In genomic region chr17:61033544-61034251, GRCm38 (mm10) we compare ENCODE assay signal across 31 mouse cellular contexts.
DNase-seq lines count a peak whose midpoint lies in the region; ATAC-seq lines count a peak whose summit lies in the region.
"Had no signal": no experiment of that assay in that cellular context is flagged by ENCODE, and none has a peak within 500 bp of the region (broad histone marks: within the 10 kb centered on the region; RNA-seq: fewer than 3 reads in every experiment).

No protein-coding gene starts in this region.

- H3K9ac ChIP-seq in forebrain, embryonic 11.5 days (ENCODE audit: low read length) = no peak overlapping the region
- H3K9ac ChIP-seq in midbrain, embryonic 12.5 days (replicated peaks) = no peak overlapping the region
- H3K9ac ChIP-seq: embryonic facial prominence, embryonic 13.5 days; hindbrain, embryonic 13.5 days; limb, embryonic 15.5 days; liver, embryonic 13.5 days; stomach, embryonic 15.5 days had no signal

- DNase-seq in forebrain, embryonic 11.5 days (ENCODE audit: low spot score) = no peak
- no peak for DNase-seq in forebrain, embryonic 10.5 days (ENCODE audit: extremely low spot score, low spot score)
- DNase-seq in midbrain, embryonic 10.5 days (ENCODE audit: low spot score) = no peak
- DNase-seq in forelimb bud, embryonic 11.5 days (ENCODE audit: low read depth, low spot score) = peak; percentile 3
- no peak for DNase-seq in thymus, adult 18-20 months
- no peak for DNase-seq in cerebellum, adult 9-11 months
- DNase-seq: adrenal gland, adult 2 months; cerebellum, adult 11 months; cerebellum, postnatal 10 days; gastrocnemius, adult 2 months; gastrocnemius, postnatal 36 days; heart, adult 18-20 months; heart, postnatal 36 days; kidney, adult 8-10 months; kidney, postnatal 4 days; liver, embryonic 13.5 days; lung, adult 2 months; lung, postnatal 10 days; right cerebral cortex, postnatal 25 days; thymus, postnatal 14 days had no signal

- H3K27me3 ChIP-seq in forebrain, embryonic 11.5 days (ENCODE audit: control insufficient read depth, insufficient read depth, low read length) = no peaks in the 10 kb centered on the region
- no peaks in the 10 kb centered on the region for H3K27me3 ChIP-seq in forebrain, embryonic 10.5 days (ENCODE audit: poor library complexity, severe bottlenecking)
- H3K27me3 ChIP-seq in midbrain, embryonic 12.5 days = no peaks in the 10 kb centered on the region
- H3K27me3 ChIP-seq in midbrain, embryonic 10.5 days (ENCODE audit: low read depth, poor library complexity, severe bottlenecking) = peaks cover 4% of the 10 kb centered on the region; the same call in 1 of the 2 replicates
- H3K27me3 ChIP-seq: CH12.LX; embryonic facial prominence, embryonic 13.5 days; hindbrain, embryonic 13.5 days; limb, embryonic 15.5 days; liver, embryonic 13.5 days; stomach, embryonic 15.5 days had no signal

- no peak overlapping the region for H3K4me2 ChIP-seq in forebrain, embryonic 11.5 days (ENCODE audit: low read depth, low read length, severe bottlenecking)
- H3K4me2 ChIP-seq in midbrain, embryonic 12.5 days (replicated peaks) = no peak overlapping the region
- H3K4me2 ChIP-seq: embryonic facial prominence, embryonic 13.5 days; heart, embryonic 11.5 days; hindbrain, embryonic 13.5 days; limb, embryonic 15.5 days; liver, embryonic 13.5 days; stomach, embryonic 15.5 days had no signal

- ATAC-seq in forebrain, embryonic 11.5 days (replicated peaks; ENCODE audit: low FRiP score) = peak; percentile 79
- peak; percentile 47; the same call in 1 of the 2 replicates for ATAC-seq in midbrain, embryonic 12.5 days (ENCODE audit: low FRiP score, low read depth)
- ATAC-seq: activated CD4-positive, CD25-positive, alpha-beta regulatory T cell, adult 4 months had no signal

- no peaks in the 10 kb centered on the region for H3K4me1 ChIP-seq in forebrain, embryonic 11.5 days (replicated peaks; ENCODE audit: control insufficient read depth, insufficient read depth, low read length)
- no peaks in the 10 kb centered on the region for H3K4me1 ChIP-seq in forebrain, embryonic 10.5 days
- peaks cover 2% of the 10 kb centered on the region; the same call in 1 of the 2 replicates for H3K4me1 ChIP-seq in midbrain, embryonic 12.5 days
- H3K4me1 ChIP-seq in midbrain, embryonic 10.5 days = no peaks in the 10 kb centered on the region
- H3K4me1 ChIP-seq: embryonic facial prominence, embryonic 13.5 days; hindbrain, embryonic 13.5 days; limb, embryonic 10.5 days; limb, embryonic 15.5 days; liver, embryonic 13.5 days; stomach, embryonic 15.5 days had no signal

- H3K4me3 ChIP-seq in forebrain, embryonic 11.5 days (ENCODE audit: low read depth, low read length) = no peak overlapping the region
- no peak overlapping the region for H3K4me3 ChIP-seq in forebrain, embryonic 10.5 days
- no peak overlapping the region for H3K4me3 ChIP-seq in midbrain, embryonic 12.5 days
- H3K4me3 ChIP-seq in midbrain, embryonic 10.5 days = no peak overlapping the region
- H3K4me3 ChIP-seq: embryonic facial prominence, embryonic 13.5 days; gastrocnemius, adult 2 months; hindbrain, embryonic 13.5 days; limb, embryonic 10.5 days; limb, embryonic 15.5 days; liver, embryonic 13.5 days; stomach, embryonic 15.5 days had no signal

- WGBS in forebrain, embryonic 11.5 days = 39% methylated on average over 4 of the region's 4 CpGs
- WGBS in forebrain, embryonic 10.5 days = 72% methylated on average over 4 of the region's 4 CpGs
- WGBS in midbrain, embryonic 12.5 days = 38% methylated on average over 4 of the region's 4 CpGs
- 66% methylated on average over 4 of the region's 4 CpGs for WGBS in midbrain, embryonic 10.5 days

- no peaks in the 10 kb centered on the region for H3K36me3 ChIP-seq in forebrain, embryonic 11.5 days (ENCODE audit: control insufficient read depth, insufficient read depth, low read length)
- H3K36me3 ChIP-seq in forebrain, embryonic 10.5 days (replicated peaks) = no peaks in the 10 kb centered on the region
- H3K36me3 ChIP-seq in midbrain, embryonic 12.5 days = no peaks in the 10 kb centered on the region
- no peaks in the 10 kb centered on the region for H3K36me3 ChIP-seq in midbrain, embryonic 10.5 days
- H3K36me3 ChIP-seq: embryonic facial prominence, embryonic 13.5 days; hindbrain, embryonic 13.5 days; limb, embryonic 10.5 days; limb, embryonic 15.5 days; liver, embryonic 13.5 days; stomach, embryonic 15.5 days had no signal

- H3K9me3 ChIP-seq in forebrain, embryonic 11.5 days (ENCODE audit: control insufficient read depth, low read length) = no peaks in the 10 kb centered on the region
- no peaks in the 10 kb centered on the region for H3K9me3 ChIP-seq in forebrain, embryonic 10.5 days
- H3K9me3 ChIP-seq in midbrain, embryonic 12.5 days = no peaks in the 10 kb centered on the region
- H3K9me3 ChIP-seq in midbrain, embryonic 10.5 days (replicated peaks) = no peaks in the 10 kb centered on the region
- H3K9me3 ChIP-seq: embryonic facial prominence, embryonic 13.5 days; hindbrain, embryonic 13.5 days; limb, embryonic 10.5 days; limb, embryonic 15.5 days; liver, embryonic 13.5 days; stomach, embryonic 15.5 days had no signal

- no peak overlapping the region for H3K27ac ChIP-seq in forebrain, embryonic 11.5 days (ENCODE audit: low read depth, low read length)
- no peak overlapping the region for H3K27ac ChIP-seq in forebrain, embryonic 10.5 days
- H3K27ac ChIP-seq in midbrain, embryonic 12.5 days (replicated peaks) = no peak overlapping the region
- no peak overlapping the region for H3K27ac ChIP-seq in midbrain, embryonic 10.5 days (replicated peaks)
- H3K27ac ChIP-seq: embryonic facial prominence, embryonic 13.5 days; gastrocnemius, adult 2 months; hindbrain, embryonic 13.5 days; kidney, postnatal 0 days; limb, embryonic 10.5 days; limb, embryonic 15.5 days; liver, embryonic 13.5 days; macrophage; stomach, embryonic 15.5 days had no signal
